Mouse (Mus musculus) layer of hippocampus, postnatal 14 days (tissue): ENCODE measurements around the gene B3galt2. TPM values are rescaled to one million over a fixed set of nuclear protein-coding genes. Genes with fewer than 3 reads are reported as not detected.

ENCODE experiments used
- DNase-seq, 2 experiments: peaks; one replicate each; pipeline ENCODE4 v3.0.0; 2021 to 2022; ENCODE audit warnings: low spot score in 2 of 2, mixed read lengths in 1 of 2
- total RNA-seq, 2 experiments: library from RNA; stranded (reverse); gene quantifications; 2 replicates each; pipeline ENCODE4 v1.2.3; 2021

Gene B3galt2
- total RNA-seq, 2 experiments from 2014 or later = 17.2 to 18.6 TPM

DNA sequence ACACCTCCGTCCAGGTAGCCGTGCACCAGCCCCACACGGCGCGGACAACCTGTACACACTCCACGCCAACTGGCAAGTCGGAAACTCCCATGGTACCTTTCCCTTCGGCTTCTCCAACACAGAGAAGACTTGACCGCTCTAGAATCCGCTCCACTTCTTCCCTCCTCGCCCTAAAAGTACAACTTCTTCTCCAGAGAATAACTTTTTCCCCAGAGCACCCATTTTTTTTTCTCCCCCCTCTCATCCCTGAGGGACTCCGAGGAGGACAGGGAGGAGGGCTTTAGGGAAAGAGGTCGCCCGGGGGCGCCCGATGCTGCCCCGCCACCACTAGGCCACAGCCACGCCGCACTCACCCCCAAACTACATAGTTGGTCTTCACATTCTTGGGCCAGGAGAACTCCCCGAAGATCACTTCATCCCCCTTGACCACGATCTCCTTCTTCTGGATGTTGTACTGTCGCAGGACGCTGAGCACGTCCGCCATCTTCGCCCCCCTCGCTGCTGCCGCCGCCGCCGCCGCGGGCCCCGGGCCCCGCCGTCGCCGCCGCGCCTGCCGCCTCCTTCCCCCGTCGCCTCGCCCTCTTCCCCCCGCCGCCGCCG is 61.8 kb downstream of the B3galt2 start:
- peak in 1 of 2 experiments; percentile 41 for DNase-seq

DNA sequence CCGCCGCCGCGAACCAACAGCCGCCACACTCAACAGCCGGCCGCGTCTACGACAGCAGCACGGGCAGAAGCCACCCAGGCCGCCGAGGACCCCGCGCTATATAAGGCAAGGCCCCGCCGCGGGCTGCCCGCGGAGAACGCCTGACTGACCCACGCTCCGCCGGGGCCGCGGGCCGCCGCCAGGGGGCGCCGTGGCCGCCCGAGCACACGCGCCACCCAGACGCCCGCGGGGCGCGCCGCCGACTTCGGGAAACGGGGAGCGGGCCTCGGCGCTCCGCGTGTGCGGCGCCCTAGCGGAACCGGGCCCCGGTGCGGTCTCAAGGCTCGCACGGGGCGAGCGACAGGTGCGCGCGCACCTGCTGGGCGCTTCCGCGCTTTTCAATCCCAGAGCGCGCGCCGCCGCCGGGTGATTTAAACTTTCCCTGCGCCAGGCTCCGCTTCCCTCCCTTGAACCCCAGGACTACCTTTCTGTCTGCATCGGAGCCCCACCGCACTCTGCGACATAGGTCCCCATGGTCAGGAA is 62.3 kb downstream of the B3galt2 start, which contains the start of gene Cdc73:
Gene Cdc73, minus strand, starts transcription at position 153 of the 522 bp plus-strand sequence.
- peak; percentile 90 to 93 for DNase-seq

Other genes starting within 250 kb of the B3galt2 start
- gene Cdc73, start 62.2 kb downstream of the B3galt2 start, total RNA-seq = 10 to 100 TPM; 52.0 to 55.0 TPM
- 100 to 1,000 TPM; 109 to 112 TPM for gene Glrx2, start 75.7 kb downstream of the B3galt2 start, total RNA-seq
- gene Trove2, start 136.4 kb downstream of the B3galt2 start, total RNA-seq = 10 to 100 TPM; 28.0 to 29.9 TPM
- gene Uchl5, start 136.6 kb downstream of the B3galt2 start, total RNA-seq = 10 to 100 TPM; 32.4 to 35.3 TPM